Mouse (Mus musculus): Measurements from ENCODE around the gene Mob4. TPM values are rescaled to one million over a fixed set of nuclear protein-coding genes. Genes with fewer than 3 reads are reported as not detected.

Mob4 gene
- polyA plus RNA-seq, 2 experiments, result 10.8 to 36.0 TPM

DNA sequence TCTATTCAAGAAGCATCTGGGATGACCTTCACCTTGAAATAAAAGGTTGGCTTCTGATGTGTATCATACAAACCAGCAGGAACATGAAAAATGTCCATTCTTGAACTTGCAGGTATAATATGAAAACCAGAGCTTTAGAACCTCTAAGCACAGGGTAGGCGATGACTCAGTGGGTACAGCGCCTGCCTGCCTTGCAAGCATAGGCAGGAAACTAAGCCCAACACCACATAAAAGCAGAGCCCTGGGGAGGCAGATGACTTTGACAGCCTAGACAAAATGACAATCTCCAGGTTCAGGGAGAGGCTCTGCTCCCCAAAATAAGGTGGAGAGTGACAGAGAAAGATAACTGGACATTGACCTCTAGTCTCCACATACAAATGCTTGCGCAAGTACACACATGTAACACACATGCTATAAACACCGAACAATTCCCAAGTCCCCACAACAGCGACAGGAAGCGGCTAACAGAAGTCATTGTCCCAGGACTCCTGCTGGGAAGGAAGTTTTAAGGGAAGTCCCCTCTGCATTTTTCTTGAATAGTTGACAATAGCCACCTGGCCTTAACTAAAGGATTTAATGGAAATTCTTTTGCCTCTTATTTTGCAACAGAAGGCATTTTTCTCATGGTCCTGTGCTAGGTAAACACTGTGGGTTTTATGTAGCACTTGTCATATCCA is 65.4 kb downstream of the Mob4 start:
- WGBS (ENCODE audit: insufficient replicate concordance), result 49% methylated on average over 6 of the region's 6 CpGs
- no peaks in the 10 kb centered on the region for H3K36me3 ChIP-seq (replicated peaks; ENCODE audit: control insufficient read depth, insufficient read depth, low read depth)
- H3K9ac ChIP-seq (replicated peaks), result no peak overlapping the region
- DNase-seq (ENCODE audit: low read depth in 3 of 3, low spot score in 3 of 3) (no peak), ATAC-seq (ENCODE audit: insufficient read depth) (no peak)
- TF ChIP-seq EP300 (IDR thresholded peaks at IDR 0.05; ENCODE audit: low read depth) (no peak), CTCF (IDR thresholded peaks at IDR 0.05; ENCODE audit: low read depth) (no peak)
- H3K27ac ChIP-seq, result no peak overlapping the region
- H3K4me2 ChIP-seq (ENCODE audit: low read depth), result no peak overlapping the region
- H3K9me3 ChIP-seq (ENCODE audit: control insufficient read depth, low read length), result no peaks in the 10 kb centered on the region
- no peaks in the 10 kb centered on the region for H3K27me3 ChIP-seq (ENCODE audit: control insufficient read depth, insufficient read depth, low read length)
- peaks cover 9 to 14% of the 10 kb centered on the region in 2 experiments for H3K4me1 ChIP-seq (replicated peaks; ENCODE audit: control insufficient read depth in 2 of 2, insufficient read depth in 2 of 2, low read length in 1 of 2)
- H3K4me3 ChIP-seq (ENCODE audit: insufficient read depth in 1 of 2, low read depth in 2 of 2, low read length in 2 of 2), result no peak overlapping the region

DNA sequence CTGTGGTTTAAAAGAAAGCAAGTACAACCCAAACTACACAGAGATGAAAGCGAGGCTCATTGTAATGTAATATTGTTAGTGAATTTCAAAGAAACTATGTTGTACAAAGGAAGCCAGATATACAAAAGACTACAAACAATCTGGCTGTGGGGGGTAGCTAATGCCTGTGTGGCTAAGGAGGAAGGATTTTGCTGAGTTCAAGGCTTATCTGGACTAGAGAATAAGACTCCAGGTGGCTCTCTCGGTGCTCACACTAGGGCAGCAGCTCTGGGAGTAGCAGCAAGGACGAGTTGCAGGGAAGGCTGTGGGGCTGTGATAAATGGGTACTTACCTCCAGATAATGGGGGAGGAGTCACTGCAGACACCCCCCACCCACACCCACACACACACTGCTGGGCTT is 67.7 kb downstream of the Mob4 start:
- peak overlapping the region; percentile 8; the same call in 1 of the 2 replicates for H3K4me2 ChIP-seq (ENCODE audit: low read depth)
- H3K4me3 ChIP-seq (ENCODE audit: insufficient read depth in 1 of 2, low read depth in 2 of 2, low read length in 2 of 2), result no peak overlapping the region
- ATAC-seq (ENCODE audit: insufficient read depth), result peak; percentile 93
- H3K27ac ChIP-seq, result no peak overlapping the region
- TF ChIP-seq CTCF (IDR thresholded peaks at IDR 0.05; ENCODE audit: low read depth) (no peak), EP300 (IDR thresholded peaks at IDR 0.05; ENCODE audit: low read depth) (0 out of 2 replicates have a peak, but pooled peaks have one; percentile 21)
- whole genome bisulfite sequencing (ENCODE audit: insufficient replicate concordance), result 21% methylated on average over 3 of the region's 3 CpGs
- H3K27me3 ChIP-seq (ENCODE audit: control insufficient read depth, insufficient read depth, low read length), result no peaks in the 10 kb centered on the region
- H3K9me3 ChIP-seq (ENCODE audit: control insufficient read depth, low read length), result no peaks in the 10 kb centered on the region
- DNase-seq (ENCODE audit: low read depth in 3 of 3, low spot score in 3 of 3), result peak in 2 of 3 experiments; percentile 43 to 51
- no peaks in the 10 kb centered on the region for H3K36me3 ChIP-seq (replicated peaks; ENCODE audit: control insufficient read depth, insufficient read depth, low read depth)
- H3K9ac ChIP-seq (replicated peaks), result 0 out of 2 replicates have a peak overlapping the region, but pooled peaks have one; percentile 9
- H3K4me1 ChIP-seq (replicated peaks; ENCODE audit: control insufficient read depth in 2 of 2, insufficient read depth in 2 of 2, low read length in 1 of 2), result peaks cover 9 to 11% of the 10 kb centered on the region in 2 experiments

DNA sequence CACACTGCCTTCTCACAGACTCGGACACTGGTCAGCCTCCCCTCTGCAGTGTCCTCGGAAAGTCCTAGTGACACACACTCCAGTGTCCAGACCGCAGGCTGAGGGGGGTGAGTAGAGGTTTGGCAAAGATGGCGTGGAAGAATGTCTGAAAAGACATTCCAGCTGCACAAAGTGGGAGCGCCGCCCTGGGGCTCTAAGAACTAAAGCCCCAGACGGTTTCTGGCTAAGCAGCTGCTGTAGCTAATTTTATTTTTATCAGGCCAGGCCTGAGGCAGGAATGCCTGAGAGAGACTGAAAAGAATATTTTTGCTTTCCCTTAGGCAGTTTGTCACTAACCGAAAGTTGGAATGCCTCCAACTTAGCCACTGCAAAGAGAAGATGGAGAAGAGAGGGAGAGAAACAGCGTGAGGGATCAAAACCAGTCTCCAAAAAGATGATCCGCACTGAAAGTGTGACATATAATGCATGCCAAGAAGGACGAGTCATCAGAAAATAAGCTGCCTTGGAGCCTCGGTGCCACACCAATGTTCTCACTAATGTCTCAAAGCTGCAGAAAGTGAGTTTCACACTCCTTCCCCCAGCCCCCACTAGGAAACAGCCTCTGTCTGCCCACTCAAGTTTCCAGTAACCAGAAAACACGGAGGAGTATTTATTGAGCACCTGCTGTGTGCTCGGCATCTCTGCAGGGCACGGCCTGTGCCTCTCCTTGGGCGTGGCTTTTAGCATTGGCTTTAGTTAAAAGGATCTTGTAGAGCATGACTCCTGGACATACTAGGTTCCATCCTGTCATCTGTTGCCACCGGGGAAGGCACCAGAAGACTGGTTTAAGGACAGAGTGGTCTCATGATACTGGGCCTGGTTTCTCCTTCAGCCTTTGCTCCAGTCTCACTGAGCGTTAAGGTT is 71.1 kb downstream of the Mob4 start:
- DNase-seq (ENCODE audit: low read depth in 3 of 3, low spot score in 3 of 3), result no peak
- Histone ChIP-seq H3K4me3 (ENCODE audit: insufficient read depth in 1 of 2, low read depth in 2 of 2, low read length in 2 of 2) (no peak overlapping the region), H3K9ac (replicated peaks) (no peak overlapping the region), H3K27ac (no peak overlapping the region), H3K4me2 (ENCODE audit: low read depth) (no peak overlapping the region), H3K36me3 (replicated peaks; ENCODE audit: control insufficient read depth, insufficient read depth, low read depth) (no peaks in the 10 kb centered on the region), H3K4me1 (replicated peaks; ENCODE audit: control insufficient read depth in 2 of 2, insufficient read depth in 2 of 2, low read length in 1 of 2) (peaks cover 8 to 9% of the 10 kb centered on the region in 2 experiments), H3K9me3 (ENCODE audit: control insufficient read depth, low read length) (no peaks in the 10 kb centered on the region), H3K27me3 (ENCODE audit: control insufficient read depth, insufficient read depth, low read length) (no peaks in the 10 kb centered on the region)
- TF ChIP-seq CTCF (IDR thresholded peaks at IDR 0.05; ENCODE audit: low read depth) (no peak), EP300 (IDR thresholded peaks at IDR 0.05; ENCODE audit: low read depth) (no peak)
- no peak for ATAC-seq (ENCODE audit: insufficient read depth)
- WGBS (ENCODE audit: insufficient replicate concordance), result 66% methylated on average over 18 of the region's 18 CpGs

Other genes starting within 250 kb of the Mob4 start
- gene Ankrd44, start 204.8 kb upstream of the Mob4 start, polyA plus RNA-seq (2012; rRNA removed), result 3.1 and 4.2 TPM in 2 replicates
- 4.5 and 6.1 TPM in 2 replicates for gene Ankrd44, start 204.8 kb upstream of the Mob4 start, polyA plus RNA-seq (2014; fragmentation: Nextera tagmentation; extraction: Ambion mirVana)
- 30.9 and 45.0 TPM in 2 replicates for gene Sf3b1, start 103.8 kb upstream of the Mob4 start, polyA plus RNA-seq (2012; rRNA removed)
- gene Sf3b1, start 103.8 kb upstream of the Mob4 start, polyA plus RNA-seq (2014; fragmentation: Nextera tagmentation; extraction: Ambion mirVana), result 122 and 132 TPM in 2 replicates
- 6.3 and 8.6 TPM in 2 replicates for gene Coq10b, start 78.5 kb upstream of the Mob4 start, polyA plus RNA-seq (2012; rRNA removed)
- gene Coq10b, start 78.5 kb upstream of the Mob4 start, polyA plus RNA-seq (2014; fragmentation: Nextera tagmentation; extraction: Ambion mirVana), result 15.4 and 16.4 TPM in 2 replicates
- gene Hspe1, start 43.1 kb upstream of the Mob4 start, polyA plus RNA-seq (2012; rRNA removed), result 148 and 306 TPM in 2 replicates
- 396 and 414 TPM in 2 replicates for gene Hspe1, start 43.1 kb upstream of the Mob4 start, polyA plus RNA-seq (2014; fragmentation: Nextera tagmentation; extraction: Ambion mirVana)
- gene Hspd1, start 43.0 kb upstream of the Mob4 start, polyA plus RNA-seq (2012; rRNA removed), result 73.8 and 163 TPM in 2 replicates
- gene Hspd1, start 43.0 kb upstream of the Mob4 start, polyA plus RNA-seq (2014; fragmentation: Nextera tagmentation; extraction: Ambion mirVana), result 241 and 264 TPM in 2 replicates
- gene Rftn2, start 95.6 kb downstream of the Mob4 start, polyA plus RNA-seq (2012; rRNA removed), result 0.28 and 0.38 TPM in 2 replicates
- 0.37 and 0.62 TPM in 2 replicates for gene Rftn2, start 95.6 kb downstream of the Mob4 start, polyA plus RNA-seq (2014; fragmentation: Nextera tagmentation; extraction: Ambion mirVana)
- 1.6 and 1.9 TPM in 2 replicates for gene Mars2, start 105.9 kb downstream of the Mob4 start, polyA plus RNA-seq (2012; rRNA removed)
- gene Mars2, start 105.9 kb downstream of the Mob4 start, polyA plus RNA-seq (2014; fragmentation: Nextera tagmentation; extraction: Ambion mirVana), result 2.1 and 2.2 TPM in 2 replicates
- gene Boll, start 232.2 kb downstream of the Mob4 start, polyA plus RNA-seq (2012; rRNA removed), result not detected in 2 replicates
- not detected in 2 replicates for gene Boll, start 232.2 kb downstream of the Mob4 start, polyA plus RNA-seq (2014; fragmentation: Nextera tagmentation; extraction: Ambion mirVana)